Mouse (Mus musculus) embryonic facial prominence, embryonic 14.5 days (tissue): ENCODE results near the gene Ppp4r3a. TPM values are rescaled to one million over a fixed set of nuclear protein-coding genes. Genes with fewer than 3 reads are reported as not detected.
A peak's percentile ranks its signal among the peaks of the same experiment; 100 is the strongest.

Experiments
- ATAC-seq: fragments of 200-750 bp; cut with Nextera tagmentation; 2 replicates; pipeline ENCODE4 v1.8.0; 2017; ENCODE audit warnings: low read depth, moderate number of reproducible peaks, moderate TSS enrichment
- DNase-seq: peaks from one replicate; pipeline ENCODE4 v3.0.0-alpha.2; 2015; ENCODE audit warnings: low spot score
- H3K27ac ChIP-seq: fragments of 300-500 bp; sonication (generic); replicated peaks from 2 replicates; pipeline ENCODE4 v1.5.1; 2014; ENCODE audit warnings: low read depth, mild to moderate bottlenecking, low read length, moderate library complexity
- H3K27me3 ChIP-seq: fragments of 300-500 bp; sonication (generic); replicated peaks from 2 replicates; pipeline ENCODE4 v1.6.1; 2014; ENCODE audit warnings: low read length; ENCODE audit not compliant: control insufficient read depth, insufficient read depth
- H3K36me3 ChIP-seq: fragments of 300-500 bp; sonication (generic); 2 replicates; pipeline ENCODE4 v1.6.1; 2014; ENCODE audit warnings: low read length, mixed read lengths; ENCODE audit not compliant: control insufficient read depth, insufficient read depth
- H3K4me1 ChIP-seq: fragments of 300-500 bp; sonication (generic); 2 replicates; pipeline ENCODE4 v1.6.1; 2014; ENCODE audit warnings: antibody characterized with exemption, low read length; ENCODE audit not compliant: control insufficient read depth, insufficient read depth
- H3K4me2 ChIP-seq: fragments of 300-500 bp; sonication (generic); 2 replicates; pipeline ENCODE4 v1.6.1; 2014; ENCODE audit warnings: low read depth, mild to moderate bottlenecking, low read length, moderate library complexity, mixed read lengths
- H3K4me3 ChIP-seq: fragments of 300-500 bp; sonication (generic); 2 replicates; pipeline ENCODE4 v1.5.1; 2014; ENCODE audit warnings: low read depth, mild to moderate bottlenecking, low read length
- H3K9ac ChIP-seq: fragments of 300-500 bp; sonication (generic); 2 replicates; pipeline ENCODE4 v1.6.1; 2014; ENCODE audit warnings: low read depth, mild to moderate bottlenecking, low read length, moderate library complexity, mixed read lengths
- H3K9me3 ChIP-seq: fragments of 300-500 bp; sonication (generic); 2 replicates; pipeline ENCODE4 v1.6.1; 2016; ENCODE audit warnings: low read length; ENCODE audit not compliant: control insufficient read depth
- WGBS: fragments of 180-500 bp; shearing (Covaris S2); extraction: QIAGEN DNeasy Blood & Tissue Kit; methylation state at CpG from one replicate; pipeline ENCODE4 v1.1.7; 2014; 5-methylcytosine and 5-hydroxymethylcytosine counted together
- polyA plus RNA-seq: library from polyadenylated mRNA; unstranded; fragments of >200 nt; fragmentation: Nextera tagmentation; extraction: Ambion mirVana; gene quantifications from 2 replicates; pipeline ENCODE4 v1.2.1, GENCODE M21; 2014

The Ppp4r3a gene
- polyA plus RNA-seq, 1 experiment from 2014 or later: 33.9 TPM

- ATAC-seq (no peak; the same call in 1 of the 2 replicates), DNase-seq (no peak)
- H3K4me1 ChIP-seq: peaks cover 8% of the 10 kb centered on the region; the same call in 1 of the 2 replicates
- no peak overlapping the region for H3K9ac ChIP-seq
- H3K9me3 ChIP-seq: no peaks in the 10 kb centered on the region
- no peaks in the 10 kb centered on the region for H3K27me3 ChIP-seq
- no peak overlapping the region for H3K4me2 ChIP-seq
- no peak overlapping the region for H3K27ac ChIP-seq
- H3K36me3 ChIP-seq: no peaks in the 10 kb centered on the region
- 75% methylated on average over 5 of the region's 5 CpGs for WGBS
- H3K4me3 ChIP-seq: no peak overlapping the region
Measured at GRCm38 (mm10) chr12:101004982-101005381, 78.5 kb downstream of the Ppp4r3a start.

GRCm38 (mm10) chr12:101002801-101003513 is 80.5 kb downstream of the Ppp4r3a start:
- peak; percentile 87 for DNase-seq
- no peaks in the 10 kb centered on the region for H3K27me3 ChIP-seq
- 41% methylated on average over 4 of the region's 4 CpGs for WGBS
- H3K4me2 ChIP-seq: no peak overlapping the region
- peak overlapping the region; percentile 53 for H3K27ac ChIP-seq
- peak; percentile 59 for ATAC-seq
- H3K36me3 ChIP-seq: no peaks in the 10 kb centered on the region
- no peak overlapping the region for H3K4me3 ChIP-seq
- no peaks in the 10 kb centered on the region for H3K9me3 ChIP-seq
- peaks cover 13% of the 10 kb centered on the region for H3K4me1 ChIP-seq
- no peak overlapping the region for H3K9ac ChIP-seq

GRCm38 (mm10) chr12:100999061-100999954 is 84.2 kb downstream of the Ppp4r3a start:
- Histone ChIP-seq H3K9ac (no peak overlapping the region), H3K4me3 (no peak overlapping the region), H3K36me3 (no peaks in the 10 kb centered on the region), H3K4me2 (no peak overlapping the region), H3K4me1 (peaks cover 30% of the 10 kb centered on the region), H3K9me3 (no peaks in the 10 kb centered on the region), H3K27me3 (no peaks in the 10 kb centered on the region), H3K27ac (no peak overlapping the region)
- ATAC-seq (no peak), DNase-seq (peak; percentile 67)
- WGBS: 36% methylated on average over 7 of the region's 7 CpGs

- 0 out of 2 replicates have a peak overlapping the region, but pooled peaks have one; percentile 16 for H3K27ac ChIP-seq
- no peak overlapping the region for H3K4me3 ChIP-seq
- H3K4me1 ChIP-seq: peaks cover 30% of the 10 kb centered on the region
- H3K9ac ChIP-seq: no peak overlapping the region
- no peaks in the 10 kb centered on the region for H3K27me3 ChIP-seq
- ATAC-seq: no peak
- H3K4me2 ChIP-seq: no peak overlapping the region
- no peaks in the 10 kb centered on the region for H3K36me3 ChIP-seq
- 27% methylated on average over 8 of the region's 8 CpGs for WGBS
- DNase-seq: peak; percentile 34
- H3K9me3 ChIP-seq: no peaks in the 10 kb centered on the region
Measured at GRCm38 (mm10) chr12:100998564-100998962, 84.9 kb downstream of the Ppp4r3a start.

- Histone ChIP-seq H3K4me3 (no peak overlapping the region), H3K36me3 (no peaks in the 10 kb centered on the region), H3K27ac (peak overlapping the region; percentile 16; the same call in 1 of the 2 replicates), H3K4me1 (peaks cover 30% of the 10 kb centered on the region), H3K4me2 (no peak overlapping the region), H3K27me3 (no peaks in the 10 kb centered on the region), H3K9ac (no peak overlapping the region), H3K9me3 (no peaks in the 10 kb centered on the region)
- WGBS: 8% methylated on average over 10 of the region's 10 CpGs
- 0 out of 2 replicates have a peak, but pooled peaks have one; percentile 10 for ATAC-seq
- peak; percentile 68 for DNase-seq
Measured at GRCm38 (mm10) chr12:100997830-100998563, 85.5 kb downstream of the Ppp4r3a start.

GRCm38 (mm10) chr12:100996378-100996898 is 87.1 kb downstream of the Ppp4r3a start:
- ATAC-seq (peak; percentile 12), DNase-seq (no peak)
- Histone ChIP-seq H3K27ac (0 out of 2 replicates have a peak overlapping the region, but pooled peaks have one; percentile 16), H3K9me3 (no peaks in the 10 kb centered on the region), H3K9ac (no peak overlapping the region), H3K4me1 (peaks cover 30% of the 10 kb centered on the region), H3K27me3 (no peaks in the 10 kb centered on the region), H3K4me2 (no peak overlapping the region), H3K4me3 (no peak overlapping the region), H3K36me3 (no peaks in the 10 kb centered on the region)
- WGBS: 17% methylated on average over 5 of the region's 5 CpGs

GRCm38 (mm10) chr12:100995607-100996377 is 87.7 kb downstream of the Ppp4r3a start:
- Histone ChIP-seq H3K36me3 (no peaks in the 10 kb centered on the region), H3K4me3 (no peak overlapping the region), H3K9ac (no peak overlapping the region), H3K4me1 (peaks cover 30% of the 10 kb centered on the region), H3K9me3 (no peaks in the 10 kb centered on the region), H3K27ac (0 out of 2 replicates have a peak overlapping the region, but pooled peaks have one; percentile 16), H3K27me3 (no peaks in the 10 kb centered on the region), H3K4me2 (no peak overlapping the region)
- peak; percentile 77 for DNase-seq
- ATAC-seq: peak; percentile 37
- WGBS: 23% methylated on average over 16 of the region's 16 CpGs
